Mouse (Mus musculus): ENCODE results near the gene Rnf34. TPM values are rescaled to one million over a fixed set of nuclear protein-coding genes. Genes with fewer than 3 reads are reported as not detected.

Rnf34 gene
- 31.6 TPM for total RNA-seq (2023)

GRCm38 (mm10) chr5:122849521-122850318 is at the start of gene Rnf34:
Rnf34 (plus strand) TSS chr5:122850048.

GRCm38 (mm10) chr5:122820777-122821523 is 28.9 kb upstream of the Rnf34 start, which contains the start of gene Anapc5:
Anapc5 (minus strand) TSS chr5:122821339.

Other genes with a start within 250 kb of the Rnf34 start
- 7.5 TPM for gene Ift81, start 235.5 kb upstream of the Rnf34 start, total RNA-seq (2023)
- gene P2rx7, start 206.1 kb upstream of the Rnf34 start, total RNA-seq (2023) = 35.1 TPM
- gene P2rx4, start 142.5 kb upstream of the Rnf34 start, total RNA-seq (2023) = 74.2 TPM
- 27.2 TPM for gene Camkk2, start 70.6 kb upstream of the Rnf34 start, total RNA-seq (2023)
- gene Anapc5, start 28.7 kb upstream of the Rnf34 start, total RNA-seq (2023) = 255 TPM
- 77.0 TPM for gene Kdm2b, start 139.8 kb downstream of the Rnf34 start, total RNA-seq (2023)
- gene Orai1, start 165.0 kb downstream of the Rnf34 start, total RNA-seq (2023) = 87.2 TPM
- not detected for gene Morn3, start 197.0 kb downstream of the Rnf34 start, total RNA-seq (2023)
- 8.4 TPM for gene Tmem120b, start 218.4 kb downstream of the Rnf34 start, total RNA-seq (2023)